Mouse (Mus musculus) kidney, adult 8-10 months (tissue): ENCODE results near the gene Nupl1.

ENCODE experiments used
- DNase-seq, 2 experiments: peaks; one replicate each; pipeline ENCODE4 v3.0.0; 2022

Nupl1 gene

GRCm38 (mm10) chr14:60219886-60220285 lies 31.3 kb downstream of the Nupl1 start:
- DNase-seq: no peak

- DNase-seq: no peak
These were observed 33.6 kb downstream of the Nupl1 start for GRCm38 (mm10) chr14:60217616-60218015.

GRCm38 (mm10) chr14:60216125-60216524 lies 35.1 kb downstream of the Nupl1 start:
- no peak for DNase-seq

- no peak for DNase-seq
These were observed 36.2 kb downstream of the Nupl1 start for GRCm38 (mm10) chr14:60215000-60215399.

GRCm38 (mm10) chr14:60214040-60214439 lies 37.2 kb downstream of the Nupl1 start:
- DNase-seq: no peak

- no peak for DNase-seq
These were observed 42.1 kb downstream of the Nupl1 start for GRCm38 (mm10) chr14:60209166-60209565.

- no peak for DNase-seq
These were observed 46.2 kb downstream of the Nupl1 start for GRCm38 (mm10) chr14:60204993-60205392.

GRCm38 (mm10) chr14:60196884-60197283 lies 54.3 kb downstream of the Nupl1 start, which contains the start of gene Atp8a2:
TSS of gene Atp8a2 (minus strand) at chr14:60197179.
- no peak for DNase-seq

- DNase-seq: no peak
These were observed 55.2 kb downstream of the Nupl1 start for GRCm38 (mm10) chr14:60195999-60196398.

GRCm38 (mm10) chr14:60194606-60195005 lies 56.6 kb downstream of the Nupl1 start:
- no peak for DNase-seq

- no peak for DNase-seq
These were observed 61.5 kb downstream of the Nupl1 start for GRCm38 (mm10) chr14:60189771-60190170.

GRCm38 (mm10) chr14:60188201-60188825 lies 62.9 kb downstream of the Nupl1 start:
- no peak for DNase-seq

- no peak for DNase-seq
These were observed 69.9 kb downstream of the Nupl1 start for GRCm38 (mm10) chr14:60181306-60181705.

GRCm38 (mm10) chr14:60178571-60178955 lies 72.7 kb downstream of the Nupl1 start:
- DNase-seq: no peak

- DNase-seq: no peak
These were observed 73.3 kb downstream of the Nupl1 start for GRCm38 (mm10) chr14:60177614-60178570.

- peak; percentile 4 to 15 for DNase-seq
These were observed 74.2 kb downstream of the Nupl1 start for GRCm38 (mm10) chr14:60176891-60177613.

- DNase-seq: no peak
These were observed 74.8 kb downstream of the Nupl1 start for GRCm38 (mm10) chr14:60176469-60176890.

GRCm38 (mm10) chr14:60172286-60173055 lies 78.8 kb downstream of the Nupl1 start:
- DNase-seq: no peak

GRCm38 (mm10) chr14:60170845-60171610 lies 80.2 kb downstream of the Nupl1 start:
- no peak for DNase-seq

- DNase-seq: no peak
These were observed 87.9 kb downstream of the Nupl1 start for GRCm38 (mm10) chr14:60163367-60163766.

GRCm38 (mm10) chr14:60152373-60152772 lies 98.9 kb downstream of the Nupl1 start:
- no peak for DNase-seq

GRCm38 (mm10) chr14:60148893-60149292 lies 102.3 kb downstream of the Nupl1 start:
- no peak for DNase-seq
